Mouse (Mus musculus): ENCODE results near the gene Adck1.

GRCm38 (mm10) chr12:88475833-88476232 is 115.5 kb downstream of the Adck1 start:
- no peak for TF ChIP-seq GATA1 (IDR thresholded peaks at IDR 0.05; ENCODE audit: borderline replicate concordance, low read length)
- no peak for TF ChIP-seq FLI1 (IDR thresholded peaks at IDR 0.05; ENCODE audit: low read length)

Measured in megakaryocyte, embryonic 14.5 days (primary cell).